Mouse (Mus musculus): Measurements from ENCODE around the gene Elfn1.

Elfn1 gene

GRCm38 (mm10) chr5:140023941-140024500, 116.3 kb downstream of the Elfn1 start:
- DNase-seq: peak; percentile 72

Data from liver (tissue).